Mouse (Mus musculus): ENCODE results near the gene Tmem115. TPM values are rescaled to one million over a fixed set of nuclear protein-coding genes. Genes with fewer than 3 reads are reported as not detected.

Gene Tmem115
- polyA plus RNA-seq, 2 experiments, result 8.3 to 15.7 TPM

GRCm38 (mm10) chr9:107510384-107511100 lies 23.2 kb upstream of the Tmem115 start:
- H3K36me3 ChIP-seq (replicated peaks; ENCODE audit: control insufficient read depth, insufficient read depth, low read depth), result no peaks in the 10 kb centered on the region
- H3K27ac ChIP-seq, result no peak overlapping the region
- WGBS (ENCODE audit: insufficient replicate concordance), result 65% methylated on average over 14 of the region's 14 CpGs
- no peak overlapping the region for H3K9ac ChIP-seq (replicated peaks)
- ATAC-seq (ENCODE audit: insufficient read depth) (no peak), DNase-seq (ENCODE audit: low read depth in 3 of 3, low spot score in 3 of 3) (no peak)
- no peaks in the 10 kb centered on the region for H3K9me3 ChIP-seq (ENCODE audit: control insufficient read depth, low read length)
- no peak overlapping the region for H3K4me3 ChIP-seq (ENCODE audit: insufficient read depth in 1 of 2, low read depth in 2 of 2, low read length in 2 of 2)
- H3K4me1 ChIP-seq (replicated peaks; ENCODE audit: control insufficient read depth in 2 of 2, insufficient read depth in 2 of 2, low read length in 1 of 2), result no peaks in the 10 kb centered on the region
- H3K4me2 ChIP-seq (ENCODE audit: low read depth), result no peak overlapping the region
- TF ChIP-seq CTCF (IDR thresholded peaks at IDR 0.05; ENCODE audit: low read depth), result peak; percentile 14; the same call in 1 of the 2 replicates
- no peak for TF ChIP-seq EP300 (IDR thresholded peaks at IDR 0.05; ENCODE audit: low read depth)
- H3K27me3 ChIP-seq (ENCODE audit: control insufficient read depth, insufficient read depth, low read length), result no peaks in the 10 kb centered on the region; the same call in 1 of the 2 replicates

- no peak for TF ChIP-seq CTCF (IDR thresholded peaks at IDR 0.05; ENCODE audit: low read depth)
- no peak for TF ChIP-seq EP300 (IDR thresholded peaks at IDR 0.05; ENCODE audit: low read depth)
- ATAC-seq (ENCODE audit: insufficient read depth), result no peak
- H3K4me1 ChIP-seq (replicated peaks; ENCODE audit: control insufficient read depth in 2 of 2, insufficient read depth in 2 of 2, low read length in 1 of 2), result no peaks in the 10 kb centered on the region
These were observed 22.3 kb upstream of the Tmem115 start for GRCm38 (mm10) chr9:107511436-107511835.

GRCm38 (mm10) chr9:107512326-107512725 lies 21.4 kb upstream of the Tmem115 start:
- H3K4me3 ChIP-seq (ENCODE audit: insufficient read depth in 1 of 2, low read depth in 2 of 2, low read length in 2 of 2), result no peak overlapping the region
- no peak for ATAC-seq (ENCODE audit: insufficient read depth)
- WGBS (ENCODE audit: insufficient replicate concordance), result 69% methylated on average over 16 of the region's 16 CpGs
- no peak overlapping the region for H3K27ac ChIP-seq
- H3K36me3 ChIP-seq (replicated peaks; ENCODE audit: control insufficient read depth, insufficient read depth, low read depth), result no peaks in the 10 kb centered on the region
- no peaks in the 10 kb centered on the region for H3K9me3 ChIP-seq (ENCODE audit: control insufficient read depth, low read length)
- no peak for DNase-seq (ENCODE audit: low read depth in 3 of 3, low spot score in 3 of 3)
- no peaks in the 10 kb centered on the region; the same call in 1 of the 2 replicates for H3K27me3 ChIP-seq (ENCODE audit: control insufficient read depth, insufficient read depth, low read length)
- no peak for TF ChIP-seq CTCF (IDR thresholded peaks at IDR 0.05; ENCODE audit: low read depth)
- TF ChIP-seq EP300 (IDR thresholded peaks at IDR 0.05; ENCODE audit: low read depth), result no peak
- no peak overlapping the region for H3K9ac ChIP-seq (replicated peaks)
- H3K4me1 ChIP-seq (replicated peaks; ENCODE audit: control insufficient read depth in 2 of 2, insufficient read depth in 2 of 2, low read length in 1 of 2), result no peaks in the 10 kb centered on the region
- H3K4me2 ChIP-seq (ENCODE audit: low read depth), result no peak overlapping the region

More at GRCm38 (mm10) chr9:107511436-107511835, 22.3 kb upstream of the Tmem115 start:
- DNase-seq (ENCODE audit: low read depth in 3 of 3, low spot score in 3 of 3), result no peak
- Histone ChIP-seq H3K9ac (replicated peaks) (no peak overlapping the region), H3K36me3 (replicated peaks; ENCODE audit: control insufficient read depth, insufficient read depth, low read depth) (no peaks in the 10 kb centered on the region), H3K4me2 (ENCODE audit: low read depth) (no peak overlapping the region), H3K4me3 (ENCODE audit: insufficient read depth in 1 of 2, low read depth in 2 of 2, low read length in 2 of 2) (no peak overlapping the region), H3K27ac (no peak overlapping the region), H3K9me3 (ENCODE audit: control insufficient read depth, low read length) (no peaks in the 10 kb centered on the region), H3K27me3 (ENCODE audit: control insufficient read depth, insufficient read depth, low read length) (no peaks in the 10 kb centered on the region; the same call in 1 of the 2 replicates)
- 66% methylated on average over 8 of the region's 8 CpGs for WGBS (ENCODE audit: insufficient replicate concordance)

- TF ChIP-seq EP300 (IDR thresholded peaks at IDR 0.05; ENCODE audit: low read depth), result no peak
- TF ChIP-seq CTCF (IDR thresholded peaks at IDR 0.05; ENCODE audit: low read depth), result peak; percentile 100
- H3K4me2 ChIP-seq (ENCODE audit: low read depth), result no peak overlapping the region
- H3K27ac ChIP-seq, result no peak overlapping the region
- no peak overlapping the region for H3K9ac ChIP-seq (replicated peaks)
- no peaks in the 10 kb centered on the region for H3K4me1 ChIP-seq (replicated peaks; ENCODE audit: control insufficient read depth in 2 of 2, insufficient read depth in 2 of 2, low read length in 1 of 2)
- DNase-seq (ENCODE audit: low read depth in 3 of 3, low spot score in 3 of 3) (peak; percentile 39 to 52 (median 47)), ATAC-seq (ENCODE audit: insufficient read depth) (peak; percentile 25; the same call in 1 of the 2 replicates)
- H3K27me3 ChIP-seq (ENCODE audit: control insufficient read depth, insufficient read depth, low read length), result no peaks in the 10 kb centered on the region
- H3K36me3 ChIP-seq (replicated peaks; ENCODE audit: control insufficient read depth, insufficient read depth, low read depth), result no peaks in the 10 kb centered on the region
- H3K4me3 ChIP-seq (ENCODE audit: insufficient read depth in 1 of 2, low read depth in 2 of 2, low read length in 2 of 2), result no peak overlapping the region
- H3K9me3 ChIP-seq (ENCODE audit: control insufficient read depth, low read length), result no peaks in the 10 kb centered on the region
- 18% methylated on average over 14 of the region's 14 CpGs for WGBS (ENCODE audit: insufficient replicate concordance)
These were observed 19.3 kb upstream of the Tmem115 start for GRCm38 (mm10) chr9:107514303-107514955.

- Histone ChIP-seq H3K4me1 (replicated peaks; ENCODE audit: control insufficient read depth in 2 of 2, insufficient read depth in 2 of 2, low read length in 1 of 2) (no peaks in the 10 kb centered on the region), H3K27ac (no peak overlapping the region), H3K9me3 (ENCODE audit: control insufficient read depth, low read length) (no peaks in the 10 kb centered on the region), H3K27me3 (ENCODE audit: control insufficient read depth, insufficient read depth, low read length) (peaks cover 2% of the 10 kb centered on the region; the same call in 1 of the 2 replicates), H3K9ac (replicated peaks) (no peak overlapping the region), H3K36me3 (replicated peaks; ENCODE audit: control insufficient read depth, insufficient read depth, low read depth) (no peaks in the 10 kb centered on the region), H3K4me2 (ENCODE audit: low read depth) (no peak overlapping the region), H3K4me3 (ENCODE audit: insufficient read depth in 1 of 2, low read depth in 2 of 2, low read length in 2 of 2) (no peak overlapping the region)
- TF ChIP-seq EP300 (IDR thresholded peaks at IDR 0.05; ENCODE audit: low read depth) (no peak), CTCF (IDR thresholded peaks at IDR 0.05; ENCODE audit: low read depth) (no peak)
- ATAC-seq (ENCODE audit: insufficient read depth) (no peak), DNase-seq (ENCODE audit: low read depth in 3 of 3, low spot score in 3 of 3) (no peak)
- WGBS (ENCODE audit: insufficient replicate concordance), result 61% methylated on average over 6 of the region's 6 CpGs
These were observed 13.4 kb upstream of the Tmem115 start for GRCm38 (mm10) chr9:107520331-107520730.

Measured in liver, embryonic 14.5 days (tissue).